Mouse (Mus musculus): ENCODE measurements around the gene Gmppb. TPM values are rescaled to one million over a fixed set of nuclear protein-coding genes. Genes with fewer than 3 reads are reported as not detected.

Gmppb gene
- polyA plus RNA-seq, 1 experiment from 2014 or later, result 15.3 TPM

DNA sequence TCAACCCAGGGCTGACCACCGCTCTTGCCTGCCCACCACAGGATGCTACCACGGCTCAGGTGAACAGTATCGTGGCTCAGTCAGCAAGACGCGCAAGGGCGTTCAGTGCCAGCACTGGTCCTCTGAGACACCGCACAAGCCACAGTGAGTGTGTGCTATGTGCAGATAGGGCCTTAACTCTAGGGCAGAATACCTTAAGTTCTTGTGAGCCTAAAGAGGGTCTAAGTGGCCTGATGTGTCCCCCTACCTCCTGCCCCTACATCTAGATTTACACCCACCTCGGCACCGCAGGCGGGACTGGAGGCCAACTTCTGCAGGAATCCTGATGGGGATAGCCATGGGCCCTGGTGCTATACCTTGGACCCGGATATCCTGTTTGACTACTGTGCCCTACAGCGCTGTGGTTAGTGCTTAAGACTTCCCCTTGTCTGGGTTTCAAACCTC, 34.0 kb downstream of the Gmppb start, which contains the start of gene Rnf123:
Gene Rnf123, minus strand, starts transcription at position 359 of the 444 bp plus-strand sequence.
- Histone ChIP-seq H3K36me3 (replicated peaks) (peaks cover 66% of the 10 kb centered on the region), H3K27ac (replicated peaks) (peak within 1 kb of the TSS; percentile 99), H3K27me3 (peaks cover 3% of the 10 kb centered on the region; the same call in 1 of the 2 replicates), H3K4me1 (replicated peaks) (peaks cover 91% of the 10 kb centered on the region), H3K4me2 (peak within 1 kb of the TSS; percentile 85), H3K9ac (peak within 1 kb of the TSS; percentile 89), H3K4me3 (replicated peaks) (peak within 1 kb of the TSS; percentile 44), H3K9me3 (replicated peaks) (no peaks in the 10 kb centered on the region)
- ATAC-seq (ENCODE audit: insufficient read depth), result peak; percentile 10
- 13% methylated on average over 12 of the region's 12 CpGs for WGBS (ENCODE audit: insufficient replicate concordance)

DNA sequence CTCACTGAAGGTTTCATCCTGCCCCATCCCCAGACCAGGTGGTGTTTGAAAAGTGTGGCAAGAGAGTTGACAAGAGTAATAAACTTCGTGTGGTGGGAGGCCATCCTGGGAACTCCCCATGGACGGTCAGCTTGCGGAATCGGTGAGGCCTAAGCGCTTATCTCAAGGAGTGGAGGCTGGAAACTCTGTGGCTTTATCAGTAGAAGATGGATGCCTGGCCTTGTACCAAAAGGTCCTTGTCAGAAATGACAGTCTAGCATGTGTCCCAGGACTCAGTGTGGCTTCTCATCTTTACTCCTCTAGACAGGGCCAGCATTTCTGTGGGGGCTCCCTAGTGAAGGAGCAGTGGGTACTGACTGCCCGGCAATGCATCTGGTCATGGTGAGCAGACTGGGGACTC, 34.5 kb downstream of the Gmppb start:
- Histone ChIP-seq H3K4me3 (replicated peaks) (peak overlapping the region; percentile 44), H3K4me2 (peak overlapping the region; percentile 85)

DNA sequence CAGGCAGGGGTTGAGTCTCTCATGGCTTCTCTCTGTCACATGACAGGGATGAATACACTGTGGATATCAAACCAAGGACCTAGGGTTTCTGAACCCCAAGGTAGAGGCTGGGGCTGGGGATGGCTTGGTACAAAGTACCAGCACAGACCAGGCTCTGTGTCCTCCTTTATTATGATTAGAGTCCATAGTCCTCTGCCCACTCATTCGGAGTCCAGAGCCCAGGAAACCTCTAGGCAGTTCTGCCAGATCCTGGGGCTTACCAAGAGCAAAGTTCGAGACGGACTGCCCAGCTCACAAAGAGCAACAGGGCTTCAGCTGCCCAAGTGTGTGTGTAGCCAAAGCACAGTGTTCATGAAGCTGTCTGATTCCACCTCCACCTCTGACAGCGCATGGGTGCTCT, 36.2 kb downstream of the Gmppb start:
- Histone ChIP-seq H3K9ac (peak overlapping the region; percentile 26), H3K27ac (replicated peaks) (peak overlapping the region; percentile 99), H3K36me3 (replicated peaks) (peaks cover 88% of the 10 kb centered on the region), H3K4me2 (peak overlapping the region; percentile 85), H3K4me3 (replicated peaks) (peak overlapping the region; percentile 17; the same call in 1 of the 2 replicates), H3K27me3 (peaks cover 3% of the 10 kb centered on the region; the same call in 1 of the 2 replicates), H3K4me1 (replicated peaks) (peaks cover 98% of the 10 kb centered on the region), H3K9me3 (replicated peaks) (no peaks in the 10 kb centered on the region)
- WGBS (ENCODE audit: insufficient replicate concordance), result 87% methylated on average over 4 of the region's 4 CpGs
- no peak for ATAC-seq (ENCODE audit: insufficient read depth)

More for the DNA sequence above, 34.5 kb downstream of the Gmppb start:
- WGBS (ENCODE audit: insufficient replicate concordance), result 32% methylated on average over 6 of the region's 6 CpGs
- peak overlapping the region; percentile 99 for H3K27ac ChIP-seq (replicated peaks)
- peaks cover 92% of the 10 kb centered on the region for H3K4me1 ChIP-seq (replicated peaks)
- H3K36me3 ChIP-seq (replicated peaks), result peaks cover 71% of the 10 kb centered on the region
- ATAC-seq (ENCODE audit: insufficient read depth), result no peak
- peak overlapping the region; percentile 89 for H3K9ac ChIP-seq
- peaks cover 3% of the 10 kb centered on the region; the same call in 1 of the 2 replicates for H3K27me3 ChIP-seq
- no peaks in the 10 kb centered on the region for H3K9me3 ChIP-seq (replicated peaks)

DNA sequence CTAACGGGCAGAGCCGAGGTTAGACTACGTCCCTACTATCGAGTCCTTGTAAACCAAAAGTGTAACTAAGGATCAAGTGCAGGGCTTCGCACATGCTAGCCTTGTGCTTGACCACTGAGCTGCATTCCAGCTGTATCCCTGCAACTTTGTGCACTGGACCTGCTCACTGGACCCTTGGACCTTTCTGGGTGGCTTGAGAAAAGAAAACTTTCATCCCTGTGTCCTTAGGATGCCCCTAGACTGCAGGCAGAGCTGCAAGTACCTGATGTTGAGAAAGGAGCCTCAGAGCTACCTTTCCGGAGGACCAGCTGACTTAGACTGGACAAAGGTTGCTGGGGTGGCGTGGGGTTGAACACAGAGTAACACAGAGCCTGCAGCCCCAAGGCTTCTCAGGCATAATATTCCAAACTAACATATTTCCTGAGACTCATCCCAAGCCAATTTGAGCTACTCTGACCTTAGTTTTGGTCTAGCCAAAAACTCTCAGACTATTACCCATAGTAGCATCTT, 41.6 kb downstream of the Gmppb start:
- Histone ChIP-seq H3K27me3 (no peaks in the 10 kb centered on the region), H3K9me3 (replicated peaks) (no peaks in the 10 kb centered on the region), H3K4me2 (no peak overlapping the region), H3K4me3 (replicated peaks) (no peak overlapping the region), H3K36me3 (replicated peaks) (peaks cover 74% of the 10 kb centered on the region), H3K27ac (replicated peaks) (no peak overlapping the region; the same call in 1 of the 2 replicates), H3K9ac (no peak overlapping the region), H3K4me1 (replicated peaks) (peaks cover 79% of the 10 kb centered on the region)
- ATAC-seq (ENCODE audit: insufficient read depth), result no peak
- WGBS (ENCODE audit: insufficient replicate concordance), result 90% methylated on average over 7 of the region's 7 CpGs

GRCm38 (mm10) chr9:108093586-108093985, 44.5 kb downstream of the Gmppb start:
- Histone ChIP-seq H3K27me3 (no peaks in the 10 kb centered on the region), H3K4me3 (replicated peaks) (peak overlapping the region; percentile 80), H3K4me2 (peak overlapping the region; percentile 81), H3K36me3 (replicated peaks) (peaks cover 45% of the 10 kb centered on the region), H3K9me3 (replicated peaks) (no peaks in the 10 kb centered on the region), H3K9ac (peak overlapping the region; percentile 92), H3K27ac (replicated peaks) (peak overlapping the region; percentile 99), H3K4me1 (replicated peaks) (peaks cover 76% of the 10 kb centered on the region)
- ATAC-seq (ENCODE audit: insufficient read depth), result no peak
- WGBS (ENCODE audit: insufficient replicate concordance), result 53% methylated on average over 10 of the region's 10 CpGs

DNA sequence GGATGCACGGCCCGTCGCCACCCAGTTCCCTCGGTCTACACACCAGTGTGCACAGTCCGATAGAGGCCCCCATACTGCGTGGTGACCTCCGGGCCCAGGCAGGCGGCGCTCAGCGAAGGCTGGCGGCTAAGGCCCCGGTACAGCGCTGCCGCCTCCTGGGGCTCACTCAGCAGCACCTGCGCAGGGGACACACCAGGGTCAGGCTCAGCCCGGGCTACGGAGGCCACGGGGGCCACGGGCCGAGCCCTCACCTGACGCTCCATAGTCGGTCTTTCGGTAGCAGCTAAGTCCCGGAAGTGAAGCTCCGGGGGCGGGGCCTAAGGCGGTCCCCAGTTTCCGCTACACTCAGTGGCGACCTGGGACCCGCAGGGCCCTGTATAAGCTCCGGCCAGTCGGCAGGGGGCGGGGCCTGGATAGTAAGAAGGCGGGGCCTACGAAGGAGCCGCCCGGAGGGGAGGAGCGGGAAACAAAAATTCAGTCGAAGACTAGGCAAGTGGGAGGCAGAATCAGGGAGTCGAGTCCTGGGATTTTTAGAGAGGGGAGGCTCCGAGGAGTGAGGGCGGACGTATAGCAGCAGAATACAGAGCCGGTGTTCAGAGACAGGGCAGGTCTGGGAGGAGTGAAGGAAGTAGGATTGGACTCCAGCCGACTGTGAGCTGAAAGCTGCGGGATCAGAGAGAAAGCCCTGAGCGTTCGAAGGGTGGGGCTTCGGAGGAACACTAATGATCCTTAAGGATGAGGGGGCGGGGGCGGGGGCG, 45.3 kb downstream of the Gmppb start, which contains the start of gene Apeh:
Gene Apeh, minus strand, starts transcription at position 423 of the 758 bp plus-strand sequence.
- Histone ChIP-seq H3K4me1 (replicated peaks) (peaks cover 78% of the 10 kb centered on the region), H3K27ac (replicated peaks) (peak within 1 kb of the TSS; percentile 99), H3K27me3 (no peaks in the 10 kb centered on the region), H3K4me3 (replicated peaks) (peak within 1 kb of the TSS; percentile 80), H3K9ac (peak within 1 kb of the TSS; percentile 92), H3K9me3 (replicated peaks) (no peaks in the 10 kb centered on the region), H3K36me3 (replicated peaks) (peaks cover 41% of the 10 kb centered on the region), H3K4me2 (peak within 1 kb of the TSS; percentile 81)
- under 1% methylated on average over 52 of the region's 52 CpGs for WGBS (ENCODE audit: insufficient replicate concordance)
- peak; percentile 86 for ATAC-seq (ENCODE audit: insufficient read depth)

GRCm38 (mm10) chr9:108094998-108095411, 46.0 kb downstream of the Gmppb start:
- Histone ChIP-seq H3K36me3 (replicated peaks) (peaks cover 41% of the 10 kb centered on the region), H3K9ac (peak overlapping the region; percentile 80), H3K27me3 (no peaks in the 10 kb centered on the region), H3K4me3 (replicated peaks) (peak overlapping the region; percentile 80), H3K4me2 (peak overlapping the region; percentile 81), H3K9me3 (replicated peaks) (no peaks in the 10 kb centered on the region), H3K4me1 (replicated peaks) (peaks cover 78% of the 10 kb centered on the region), H3K27ac (replicated peaks) (peak overlapping the region; percentile 99)
- peak; percentile 85 for ATAC-seq (ENCODE audit: insufficient read depth)
- WGBS (ENCODE audit: insufficient replicate concordance), result under 1% methylated on average over 16 of the region's 16 CpGs

GRCm38 (mm10) chr9:108095518-108095917, 46.5 kb downstream of the Gmppb start:
- Histone ChIP-seq H3K27ac (replicated peaks) (peak overlapping the region; percentile 99), H3K27me3 (no peaks in the 10 kb centered on the region), H3K9ac (peak overlapping the region; percentile 80), H3K4me3 (replicated peaks) (peak overlapping the region; percentile 80), H3K36me3 (replicated peaks) (peaks cover 36% of the 10 kb centered on the region), H3K9me3 (replicated peaks) (no peaks in the 10 kb centered on the region), H3K4me1 (replicated peaks) (peaks cover 74% of the 10 kb centered on the region), H3K4me2 (peak overlapping the region; percentile 81)
- WGBS (ENCODE audit: insufficient replicate concordance), result 3% methylated on average over 3 of the region's 3 CpGs
- ATAC-seq (ENCODE audit: insufficient read depth), result peak; percentile 11; the same call in 1 of the 2 replicates

DNA sequence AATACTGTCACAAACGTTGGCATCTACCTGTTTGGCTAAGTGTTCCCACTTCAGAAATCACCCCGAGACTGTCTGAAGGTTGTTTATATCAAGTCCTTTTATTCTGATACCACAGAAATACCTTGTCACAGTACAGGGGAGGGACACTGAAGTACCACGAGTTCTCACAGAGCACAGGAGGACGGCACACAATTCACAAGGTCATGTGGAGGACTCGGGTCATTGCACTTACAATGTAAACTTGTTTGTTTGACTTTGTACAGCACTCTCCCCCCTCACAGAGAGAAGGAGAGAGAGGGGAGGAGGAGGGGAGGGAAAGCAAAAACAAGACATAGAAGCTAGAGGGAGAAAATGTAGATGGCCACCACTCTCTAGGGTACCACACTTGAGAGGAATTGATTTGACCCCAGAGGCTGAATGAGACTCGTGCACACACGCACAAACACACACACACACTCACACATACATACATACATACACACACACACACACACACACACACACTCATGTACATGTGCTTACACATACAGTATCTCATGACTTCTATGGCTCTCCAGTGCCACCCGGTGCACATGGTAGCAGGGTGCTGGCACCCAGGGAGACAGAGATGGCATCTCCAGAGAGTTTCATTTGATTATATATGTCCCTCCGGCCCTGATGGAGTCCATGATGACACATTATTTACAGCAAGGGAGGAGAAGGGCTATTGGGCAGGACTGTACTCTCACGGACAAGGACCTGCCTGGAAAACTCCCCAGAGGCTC, 47.1 kb downstream of the Gmppb start:
- peak overlapping the region; percentile 80 for H3K9ac ChIP-seq
- peaks cover 73% of the 10 kb centered on the region for H3K4me1 ChIP-seq (replicated peaks)
- no peak for ATAC-seq (ENCODE audit: insufficient read depth)

DNA sequence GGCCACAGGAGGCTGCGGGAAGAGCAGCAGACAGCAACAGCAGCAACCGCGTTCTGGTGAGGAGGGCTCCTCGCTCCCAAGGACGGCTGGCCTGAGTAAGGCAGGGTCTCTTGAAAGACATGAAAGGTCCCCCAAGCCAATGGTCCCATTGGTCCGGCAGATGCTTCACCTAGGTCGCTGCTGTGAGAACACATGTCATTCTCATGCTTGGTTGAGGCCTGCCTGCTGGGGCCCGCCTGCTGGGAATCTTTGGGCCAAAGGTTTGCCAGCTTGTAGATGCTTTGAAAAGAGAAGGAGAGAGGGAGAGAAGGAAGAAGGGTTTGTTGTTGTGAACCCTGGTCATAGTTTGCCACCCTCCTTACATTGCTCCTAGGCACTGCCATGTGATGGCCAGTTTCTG, 50.6 kb downstream of the Gmppb start:
- WGBS (ENCODE audit: insufficient replicate concordance), result 84% methylated on average over 8 of the region's 8 CpGs
- Histone ChIP-seq H3K4me3 (replicated peaks) (no peak overlapping the region), H3K9ac (no peak overlapping the region), H3K4me2 (no peak overlapping the region), H3K36me3 (replicated peaks) (peaks cover 15% of the 10 kb centered on the region), H3K27me3 (no peaks in the 10 kb centered on the region), H3K9me3 (replicated peaks) (no peaks in the 10 kb centered on the region), H3K4me1 (replicated peaks) (peaks cover 77% of the 10 kb centered on the region), H3K27ac (replicated peaks) (peak overlapping the region; percentile 99)
- ATAC-seq (ENCODE audit: insufficient read depth), result no peak

More for the DNA sequence above, 47.1 kb downstream of the Gmppb start:
- H3K27me3 ChIP-seq, result no peaks in the 10 kb centered on the region
- H3K36me3 ChIP-seq (replicated peaks), result peaks cover 35% of the 10 kb centered on the region
- H3K4me2 ChIP-seq, result peak overlapping the region; percentile 81
- 39% methylated on average over 10 of the region's 10 CpGs for WGBS (ENCODE audit: insufficient replicate concordance)
- H3K9me3 ChIP-seq (replicated peaks), result no peaks in the 10 kb centered on the region
- H3K4me3 ChIP-seq (replicated peaks), result peak overlapping the region; percentile 80
- H3K27ac ChIP-seq (replicated peaks), result peak overlapping the region; percentile 99

All from liver, embryonic 15.5 days (tissue).